Mouse (Mus musculus): Measurements from ENCODE around the gene Tmed2. TPM values are rescaled to one million over a fixed set of nuclear protein-coding genes. Genes with fewer than 3 reads are reported as not detected.
"Not testable (repeated sequence)": the region's sequence is repeated elsewhere in the genome, so short reads cannot be mapped to it uniquely, and the experiment has no call there.

The Tmed2 gene
- polyA plus RNA-seq, 1 experiment from 2014 or later: 815 TPM

DNA sequence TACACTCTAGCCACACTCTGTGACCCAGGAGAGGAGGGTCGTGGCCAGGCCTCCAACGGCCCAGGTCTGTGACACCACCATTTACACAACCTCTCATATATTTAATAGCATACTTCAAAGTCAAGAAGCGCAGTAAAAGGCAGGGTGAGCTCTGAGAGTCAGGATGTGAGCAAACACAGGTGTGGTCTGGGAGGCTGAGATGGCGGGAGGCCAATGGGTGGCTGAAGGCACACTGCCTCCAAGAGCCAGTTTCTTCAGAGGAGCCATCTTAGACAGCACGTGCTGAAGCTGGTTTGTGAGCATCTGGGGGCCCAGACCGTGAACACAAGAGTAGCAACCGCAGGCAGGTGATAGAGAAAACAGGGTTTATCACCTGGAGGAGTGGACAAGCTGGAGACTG lies 35.0 kb downstream of the Tmed2 start:
- H3K27ac ChIP-seq: no peak overlapping the region
- H3K79me2 ChIP-seq (ENCODE audit: inconsistent target): peaks cover 21% of the 10 kb centered on the region; the same call in 1 of the 2 replicates
- 94% methylated on average over 6 of the region's 7 CpGs for WGBS (ENCODE audit: missing documents)
- no peak overlapping the region for H3K4me3 ChIP-seq (ENCODE audit: inconsistent target)
- H3K36me3 ChIP-seq (ENCODE audit: inconsistent target): peaks cover 60% of the 10 kb centered on the region

GRCm38 (mm10) chr5:124578633-124579317 lies 38.3 kb downstream of the Tmed2 start, which contains the start of the genes Eif2b1 and Gtf2h3:
TSS of gene Eif2b1 (minus strand) at chr5:124579131.
TSS of gene Gtf2h3 (plus strand) at chr5:124579140.
- H3K36me3 ChIP-seq (ENCODE audit: inconsistent target): peaks cover 27% of the 10 kb centered on the region
- H3K4me3 ChIP-seq (ENCODE audit: inconsistent target): peak within 1 kb of the TSS; percentile 94
- peaks cover 21% of the 10 kb centered on the region; the same call in 1 of the 2 replicates for H3K79me2 ChIP-seq (ENCODE audit: inconsistent target)
- WGBS (ENCODE audit: missing documents): 1% methylated on average over 51 of the region's 51 CpGs
- H3K27ac ChIP-seq: peak within 1 kb of the TSS; percentile 40

DNA sequence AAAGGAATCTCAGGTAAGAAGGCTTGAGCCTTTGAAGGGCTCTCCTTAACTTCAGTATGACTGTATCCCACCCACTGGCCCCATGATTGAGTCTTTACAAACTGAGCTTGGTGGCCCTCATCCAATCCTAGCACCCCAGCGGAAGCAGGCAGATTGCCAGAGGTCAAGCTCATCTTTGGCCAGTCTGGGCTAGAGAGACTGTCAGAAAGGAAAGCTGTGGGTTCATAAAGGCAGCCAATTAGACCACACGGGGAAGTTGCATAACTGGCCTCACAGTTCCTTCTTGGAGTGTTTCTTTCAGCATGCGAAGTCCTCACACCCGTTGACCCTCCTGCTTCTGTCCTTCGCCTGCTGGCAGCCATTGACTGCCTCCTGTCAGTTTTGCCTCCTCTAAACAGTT lies 42.0 kb downstream of the Tmed2 start:
- H3K36me3 ChIP-seq (ENCODE audit: inconsistent target): no peaks in the 10 kb centered on the region; the same call in 1 of the 2 replicates
- no peak overlapping the region for H3K4me3 ChIP-seq (ENCODE audit: inconsistent target)
- peaks cover 19% of the 10 kb centered on the region; the same call in 1 of the 2 replicates for H3K79me2 ChIP-seq (ENCODE audit: inconsistent target)
- WGBS (ENCODE audit: missing documents): 0% methylated on average over 4 of the region's 5 CpGs
- H3K27ac ChIP-seq: no peak overlapping the region

- 85% methylated on average over 3 of the region's 3 CpGs for WGBS (ENCODE audit: missing documents)
- no peak overlapping the region for H3K4me3 ChIP-seq (ENCODE audit: inconsistent target)
- no peak overlapping the region for H3K27ac ChIP-seq
- no peaks in the 10 kb centered on the region for H3K79me2 ChIP-seq (ENCODE audit: inconsistent target)
- no peaks in the 10 kb centered on the region for H3K36me3 ChIP-seq (ENCODE audit: inconsistent target)
Measured at GRCm38 (mm10) chr5:124592768-124593167, 52.3 kb downstream of the Tmed2 start.

DNA sequence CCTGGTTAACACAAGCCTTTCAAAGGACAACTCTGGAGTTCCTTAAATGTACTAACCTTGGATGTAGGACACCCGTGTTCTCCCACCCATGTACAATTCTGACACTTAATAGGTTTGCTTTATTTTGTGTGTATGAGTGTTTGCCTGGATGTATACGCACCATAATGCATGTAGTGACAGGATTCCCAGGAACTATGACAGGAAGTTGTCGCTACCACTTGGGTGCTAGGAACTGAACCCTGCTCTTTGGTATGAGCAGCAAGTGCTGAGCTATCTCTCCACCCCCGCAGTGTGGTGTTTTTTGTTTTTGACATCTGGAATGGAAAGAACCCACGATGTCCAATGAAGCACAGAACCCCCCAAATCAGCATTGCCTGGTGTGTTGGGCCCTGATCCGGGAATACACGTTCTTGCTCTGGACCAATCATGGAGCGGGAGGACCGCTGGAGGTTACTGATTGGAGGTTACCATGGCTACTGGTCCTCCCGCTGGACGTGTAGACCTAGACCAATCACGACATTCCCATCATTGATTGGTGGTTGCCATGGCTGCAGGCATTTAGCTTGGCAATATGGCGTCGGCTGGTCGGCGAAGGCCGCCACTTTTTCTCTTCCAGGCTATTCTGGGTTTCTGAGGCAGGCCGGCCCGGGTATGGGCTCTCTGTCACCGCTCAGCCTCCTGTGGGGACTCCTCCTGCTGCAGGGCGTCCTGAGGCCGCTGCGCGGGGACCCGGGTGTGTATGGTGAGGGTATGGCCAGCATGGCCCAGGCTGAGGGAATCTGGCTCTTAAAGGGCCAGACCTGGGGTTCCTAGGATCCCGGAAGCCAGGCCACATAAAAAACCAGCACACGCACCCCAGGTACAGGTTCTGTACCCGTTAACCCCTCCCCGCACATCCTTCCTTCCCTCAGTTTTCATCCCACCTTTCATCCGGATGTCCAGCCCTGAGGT lies 58.0 kb downstream of the Tmed2 start:
- Histone ChIP-seq H3K4me3 (ENCODE audit: inconsistent target) (no peak overlapping the region), H3K36me3 (ENCODE audit: inconsistent target) (no peaks in the 10 kb centered on the region), H3K79me2 (ENCODE audit: inconsistent target) (no peaks in the 10 kb centered on the region), H3K27ac (no peak overlapping the region)
- WGBS (ENCODE audit: missing documents): 33% methylated on average over 30 of the region's 30 CpGs

GRCm38 (mm10) chr5:124599726-124600125 lies 59.2 kb downstream of the Tmed2 start:
- H3K36me3 ChIP-seq (ENCODE audit: inconsistent target); H3K27ac ChIP-seq; H3K79me2 ChIP-seq (ENCODE audit: inconsistent target); H3K4me3 ChIP-seq (ENCODE audit: inconsistent target): not testable (repeated sequence)
- 49% methylated on average over 8 of the region's 8 CpGs for WGBS (ENCODE audit: missing documents)

Other genes starting within 250 kb of the Tmed2 start
- gene Mphosph9, start 212.7 kb upstream of the Tmed2 start, polyA plus RNA-seq (2018): 1.4 to 2.4 TPM (median 2.1 TPM) in 3 replicates
- gene 2810006K23Rik, start 212.6 kb upstream of the Tmed2 start, polyA plus RNA-seq (2018): 10.0 to 15.0 TPM (median 13.1 TPM) in 3 replicates
- 42.3 to 77.9 TPM (median 75.7 TPM) in 3 replicates for gene Cdk2ap1, start 177.6 kb upstream of the Tmed2 start, polyA plus RNA-seq (2018)
- 29.7 to 66.6 TPM (median 32.9 TPM) in 3 replicates for gene Sbno1, start 114.7 kb upstream of the Tmed2 start, polyA plus RNA-seq (2018)
- 41.0 to 134 TPM (median 67.4 TPM) in 3 replicates for gene Kmt5a, start 100.8 kb upstream of the Tmed2 start, polyA plus RNA-seq (2018)
- 47.7 to 134 TPM (median 74.0 TPM) in 3 replicates for gene Rilpl2, start 62.3 kb upstream of the Tmed2 start, polyA plus RNA-seq (2018)
- 30.6 to 47.7 TPM (median 30.7 TPM) in 3 replicates for gene Snrnp35, start 57.6 kb upstream of the Tmed2 start, polyA plus RNA-seq (2018)
- 4.3 to 9.6 TPM (median 7.6 TPM) in 3 replicates for gene Rilpl1, start 9.3 kb upstream of the Tmed2 start, polyA plus RNA-seq (2018)
- gene Ddx55, start 12.2 kb downstream of the Tmed2 start, polyA plus RNA-seq (2018): 6.2 to 9.1 TPM (median 7.9 TPM) in 3 replicates
- gene Eif2b1, start 38.4 kb downstream of the Tmed2 start, polyA plus RNA-seq (2018): 16.2 to 38.1 TPM (median 19.2 TPM) in 3 replicates
- gene Gtf2h3, start 38.4 kb downstream of the Tmed2 start, polyA plus RNA-seq (2018): 5.6 to 14.5 TPM (median 10.6 TPM) in 3 replicates
- 14.2 to 23.3 TPM (median 18.9 TPM) in 3 replicates for gene Atp6v0a2, start 87.9 kb downstream of the Tmed2 start, polyA plus RNA-seq (2018)
- gene Dnah10, start 184.4 kb downstream of the Tmed2 start, polyA plus RNA-seq (2018): not detected in 3 replicates

Data from macrophage (primary cell).